Mouse (Mus musculus) megakaryocyte, embryonic 14.5 days (primary cell): ENCODE results near the gene Khdrbs2. TPM values are rescaled to one million over a fixed set of nuclear protein-coding genes. Genes with fewer than 3 reads are reported as not detected.
"Not testable (repeated sequence)": the region's sequence is repeated elsewhere in the genome, so short reads cannot be mapped to it uniquely, and the experiment has no call there.

ENCODE experiments used
- H3K27me3 ChIP-seq: replicated peaks from 2 replicates; pipeline ENCODE3; 2012; ENCODE audit warnings: inconsistent platforms
- H3K36me3 ChIP-seq: replicated peaks from 2 replicates; pipeline ENCODE3; 2012; ENCODE audit warnings: low read length, inconsistent platforms, mixed read lengths
- H3K4me1 ChIP-seq: 2 replicates; pipeline ENCODE4 v1.6.1; 2012; ENCODE audit warnings: inconsistent platforms
- H3K4me3 ChIP-seq: replicated peaks from 2 replicates; pipeline ENCODE3; 2012; ENCODE audit warnings: moderate library complexity, mild to moderate bottlenecking, inconsistent platforms
- H3K9me3 ChIP-seq: 2 replicates; pipeline ENCODE4 v1.6.1; 2012; ENCODE audit warnings: inconsistent platforms
- FLI1 ChIP-seq: IDR thresholded peaks from 2 replicates; pipeline ENCODE4 v1.6.1; 2012; ENCODE audit warnings: low read length, inconsistent platforms, mixed read lengths
- GATA1 ChIP-seq: IDR thresholded peaks from 3 replicates; pipeline ENCODE4 v1.6.1; 2012; ENCODE audit warnings: mixed read lengths, low read length, inconsistent platforms, borderline replicate concordance
- polyA plus RNA-seq: library from polyadenylated mRNA; stranded (reverse); fragments of >175 nt; gene quantifications from 2 replicates; pipeline ENCODE4 v1.2.3, GENCODE M21; 2012; ENCODE audit warnings: low replicate concordance; ENCODE audit not compliant: insufficient read depth

Khdrbs2 gene
- polyA plus RNA-seq, 1 experiment = not detected

DNA sequence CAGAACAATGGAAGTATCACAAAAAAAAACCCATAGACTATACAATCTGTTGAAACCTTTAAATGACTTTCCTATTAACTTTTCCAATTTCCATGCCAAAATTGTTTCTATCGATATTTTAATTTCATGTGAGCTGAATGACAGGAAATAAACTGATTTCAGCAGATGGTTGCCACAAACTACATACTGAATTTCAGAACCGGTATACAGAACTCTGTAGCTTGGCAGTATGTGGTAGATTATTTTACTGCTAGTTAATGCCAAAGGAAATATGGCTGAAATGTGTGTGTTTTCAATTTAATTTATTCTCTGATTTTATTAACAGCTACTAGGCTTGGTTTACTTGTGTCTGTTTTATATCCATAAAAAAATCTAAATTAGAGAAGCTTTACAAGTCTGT is 260.6 kb downstream of the Khdrbs2 start:
- no peak for TF ChIP-seq FLI1
- no peak for TF ChIP-seq GATA1
- Histone ChIP-seq H3K36me3 (no peaks in the 10 kb centered on the region), H3K9me3 (no peaks in the 10 kb centered on the region), H3K4me1 (no peaks in the 10 kb centered on the region), H3K27me3 (no peaks in the 10 kb centered on the region), H3K4me3 (no peak overlapping the region)

DNA sequence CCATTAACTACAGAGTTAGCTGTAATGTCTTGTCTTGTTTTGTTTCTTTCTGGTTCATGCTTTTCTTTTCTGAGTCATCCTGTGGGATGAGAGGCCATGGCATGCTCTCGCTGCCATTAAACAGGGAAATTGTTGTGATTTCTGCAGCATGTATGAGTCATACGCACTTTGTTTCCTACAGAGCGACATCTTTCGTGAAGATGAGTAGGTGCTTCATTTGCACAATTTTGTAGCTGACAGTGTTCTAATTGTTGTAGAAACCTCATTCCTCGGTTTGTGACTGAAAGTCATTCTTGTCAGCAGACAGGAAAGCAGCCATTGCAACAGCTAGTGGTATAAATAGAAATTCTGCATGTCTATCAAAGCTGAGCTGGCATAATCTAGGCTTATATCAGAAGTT is 271.4 kb downstream of the Khdrbs2 start:
- H3K4me1 ChIP-seq = no peaks in the 10 kb centered on the region
- H3K4me3 ChIP-seq = no peak overlapping the region
- TF ChIP-seq FLI1 (no peak), GATA1 (no peak)
- H3K9me3 ChIP-seq = no peaks in the 10 kb centered on the region
- no peaks in the 10 kb centered on the region for H3K36me3 ChIP-seq
- H3K27me3 ChIP-seq = no peaks in the 10 kb centered on the region

DNA sequence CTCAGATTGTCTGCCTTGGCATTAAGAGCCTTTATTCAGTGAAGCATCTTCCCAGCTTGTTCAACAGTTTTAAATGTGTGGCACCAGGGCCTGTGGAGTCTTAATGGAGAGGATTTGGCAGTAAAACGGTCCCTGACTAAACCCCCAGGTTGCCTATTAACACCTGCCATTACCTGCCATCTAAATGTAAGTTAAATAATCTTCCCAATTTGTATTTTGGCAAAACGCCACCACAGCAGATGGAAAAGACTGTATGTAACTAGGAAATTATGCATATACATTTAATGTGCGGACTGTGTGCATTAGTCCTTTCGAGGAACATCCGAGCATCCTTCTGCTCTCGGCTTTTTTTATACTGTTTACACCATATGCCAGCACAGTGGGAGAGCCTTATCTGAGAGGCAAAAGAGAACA is 290.6 kb downstream of the Khdrbs2 start:
- TF ChIP-seq GATA1 = no peak
- Histone ChIP-seq H3K9me3 (peaks cover 3% of the 10 kb centered on the region; the same call in 1 of the 2 replicates), H3K27me3 (no peaks in the 10 kb centered on the region), H3K4me3 (no peak overlapping the region), H3K36me3 (no peaks in the 10 kb centered on the region), H3K4me1 (no peaks in the 10 kb centered on the region)

DNA sequence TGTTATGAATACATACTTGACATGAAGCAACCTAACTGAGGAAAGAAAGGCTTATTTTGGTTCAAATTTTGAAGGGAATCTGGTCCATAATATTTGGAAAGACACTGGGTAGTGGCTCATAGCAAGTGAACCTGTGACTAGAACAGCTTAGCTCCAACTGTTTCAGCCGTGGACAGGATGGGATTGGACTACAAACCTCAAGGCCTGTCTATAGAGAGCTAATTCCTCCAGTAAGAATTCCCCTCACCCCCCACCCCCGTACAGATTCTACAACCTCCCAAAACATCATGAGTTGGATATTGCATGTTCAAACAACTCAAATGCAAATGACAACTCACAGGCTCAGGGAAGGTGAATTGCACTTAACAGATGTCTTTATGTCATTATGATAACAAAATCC is 298.5 kb downstream of the Khdrbs2 start:
- H3K36me3 ChIP-seq = no peaks in the 10 kb centered on the region
- H3K4me1 ChIP-seq = no peaks in the 10 kb centered on the region
- no peaks in the 10 kb centered on the region for H3K27me3 ChIP-seq
- H3K4me3 ChIP-seq = no peak overlapping the region
- no peaks in the 10 kb centered on the region for H3K9me3 ChIP-seq
- TF ChIP-seq FLI1 = no peak
- TF ChIP-seq GATA1 = no peak

DNA sequence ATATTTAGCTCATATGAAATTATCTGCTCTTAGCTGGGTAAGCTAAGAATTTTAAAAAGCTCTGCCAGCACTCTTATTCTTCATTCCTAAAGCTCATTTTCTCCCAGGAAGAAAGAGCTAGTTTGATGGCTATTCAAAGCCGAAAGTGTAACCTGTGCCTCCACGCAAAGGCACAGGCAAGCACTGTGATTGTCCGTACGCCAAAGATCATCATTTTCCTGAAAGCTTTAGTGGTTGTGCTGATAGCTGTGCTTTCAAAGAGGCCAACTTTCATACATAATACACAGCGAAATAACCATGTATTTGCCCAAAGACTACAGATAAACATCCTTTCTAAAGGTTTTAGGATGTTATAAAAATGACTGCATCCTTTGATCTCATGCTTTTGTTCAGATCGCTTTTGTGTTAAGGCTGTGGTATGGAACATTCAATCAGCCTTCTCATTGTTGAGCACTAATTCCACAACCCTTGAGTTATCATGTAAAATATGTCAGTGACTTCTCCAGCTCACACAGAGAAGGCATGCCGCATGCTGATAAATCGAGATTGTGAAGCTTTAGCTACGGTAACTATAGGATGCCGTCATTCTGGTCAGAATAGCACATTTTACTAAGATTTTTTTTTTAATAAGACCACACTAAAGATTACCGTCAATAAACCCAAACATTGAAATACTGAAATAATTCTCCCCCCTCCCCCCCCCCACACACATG is 299.1 kb downstream of the Khdrbs2 start:
- H3K9me3 ChIP-seq = no peaks in the 10 kb centered on the region
- H3K36me3 ChIP-seq = no peaks in the 10 kb centered on the region
- no peak overlapping the region for H3K4me3 ChIP-seq
- TF ChIP-seq GATA1 (no peak), FLI1 (no peak)
- H3K27me3 ChIP-seq = no peaks in the 10 kb centered on the region
- no peaks in the 10 kb centered on the region for H3K4me1 ChIP-seq

DNA sequence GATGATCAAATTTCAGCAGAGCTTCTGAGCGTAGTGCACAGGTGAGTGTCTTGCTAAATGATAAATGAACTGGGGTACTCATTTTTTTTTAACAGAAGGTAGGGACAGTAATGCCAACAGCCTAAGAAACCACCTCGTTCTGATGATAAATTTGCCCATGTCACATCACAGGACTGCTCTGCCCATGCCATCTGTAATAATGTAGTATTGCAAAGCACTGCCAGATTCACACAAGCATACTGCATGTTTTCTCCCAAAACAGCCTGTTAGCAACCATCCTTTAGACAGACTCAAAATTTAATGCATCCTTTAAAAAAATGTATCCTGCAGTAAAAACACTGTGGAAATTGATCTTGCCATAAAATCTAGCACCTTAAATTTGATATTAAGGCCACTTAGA is 315.4 kb downstream of the Khdrbs2 start:
- Histone ChIP-seq H3K36me3 (no peaks in the 10 kb centered on the region), H3K9me3 (no peaks in the 10 kb centered on the region), H3K4me3 (no peak overlapping the region), H3K27me3 (no peaks in the 10 kb centered on the region), H3K4me1 (no peaks in the 10 kb centered on the region)
- TF ChIP-seq FLI1 (no peak), GATA1 (no peak)

DNA sequence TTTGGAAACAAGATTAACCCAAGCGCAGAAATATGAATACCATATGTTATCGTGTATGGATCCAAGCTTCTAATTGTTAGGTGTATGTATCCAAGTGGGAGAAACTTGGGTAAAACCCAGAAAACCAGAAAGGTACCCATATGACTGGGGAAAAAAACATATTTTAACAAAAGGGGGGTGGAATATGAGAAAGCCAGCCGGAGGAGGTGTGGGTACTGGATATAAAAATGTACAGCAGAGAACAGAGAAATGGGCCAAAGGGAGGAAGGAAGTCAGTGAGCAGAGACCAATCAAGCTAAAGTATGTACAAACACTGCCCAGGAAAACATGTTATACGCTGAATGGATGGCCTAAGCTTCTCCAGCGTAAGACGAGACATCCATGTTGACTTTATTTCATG is 330.9 kb downstream of the Khdrbs2 start:
- no peaks in the 10 kb centered on the region for H3K36me3 ChIP-seq
- H3K4me3 ChIP-seq = no peak overlapping the region
- no peaks in the 10 kb centered on the region for H3K27me3 ChIP-seq
- H3K9me3 ChIP-seq = peaks cover 3% of the 10 kb centered on the region; the same call in 1 of the 2 replicates
- H3K4me1 ChIP-seq = no peaks in the 10 kb centered on the region
- TF ChIP-seq FLI1 = no peak
- TF ChIP-seq GATA1 = no peak

DNA sequence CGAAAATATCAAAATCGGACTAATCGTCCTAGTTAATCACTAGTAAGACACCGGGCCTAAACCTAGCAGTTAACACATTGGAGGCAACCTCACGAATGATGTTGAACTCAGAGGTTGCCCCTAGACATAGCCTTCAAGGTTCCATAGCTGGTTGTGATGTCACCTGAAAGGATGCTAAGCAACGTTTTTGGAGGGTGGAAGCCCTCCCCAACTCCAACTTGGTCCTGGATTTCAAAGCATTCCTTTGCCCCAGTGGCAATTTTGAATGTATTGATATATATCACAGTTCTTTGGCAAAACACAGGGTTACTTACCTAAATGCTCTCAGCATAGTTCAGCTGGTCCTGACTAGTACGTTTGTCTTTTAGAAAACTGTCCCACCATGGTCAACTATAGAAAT is 374.7 kb downstream of the Khdrbs2 start, which contains the start of gene Gm5415:
Gene Gm5415, minus strand, starts transcription at position 101 of the 400 bp plus-strand sequence.
- not testable (repeated sequence) for H3K9me3 ChIP-seq, H3K27me3 ChIP-seq, H3K4me3 ChIP-seq, H3K4me1 ChIP-seq, H3K36me3 ChIP-seq

DNA sequence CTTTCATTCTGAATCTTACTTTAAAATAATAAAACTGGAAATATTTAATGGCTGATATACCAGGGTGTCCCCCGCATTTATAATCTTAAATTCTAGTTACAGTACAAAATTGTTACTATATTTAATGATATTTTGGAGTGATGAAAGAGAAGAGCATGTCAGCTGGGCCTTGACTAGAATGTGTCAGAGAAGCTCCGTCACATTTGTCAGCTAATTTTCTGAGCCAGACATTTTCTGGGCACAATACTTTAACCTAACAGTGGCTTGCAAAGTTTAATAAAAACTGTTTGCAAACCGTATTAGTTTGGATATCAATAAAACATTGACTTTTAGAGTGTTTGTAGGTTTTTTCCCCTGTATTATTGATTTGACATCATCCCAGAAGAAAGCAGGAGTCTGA is 380.9 kb downstream of the Khdrbs2 start:
- H3K4me3 ChIP-seq = no peak overlapping the region
- no peaks in the 10 kb centered on the region for H3K27me3 ChIP-seq
- no peaks in the 10 kb centered on the region for H3K4me1 ChIP-seq
- H3K36me3 ChIP-seq = no peaks in the 10 kb centered on the region
- H3K9me3 ChIP-seq = no peaks in the 10 kb centered on the region
- TF ChIP-seq GATA1 (no peak), FLI1 (no peak)

DNA sequence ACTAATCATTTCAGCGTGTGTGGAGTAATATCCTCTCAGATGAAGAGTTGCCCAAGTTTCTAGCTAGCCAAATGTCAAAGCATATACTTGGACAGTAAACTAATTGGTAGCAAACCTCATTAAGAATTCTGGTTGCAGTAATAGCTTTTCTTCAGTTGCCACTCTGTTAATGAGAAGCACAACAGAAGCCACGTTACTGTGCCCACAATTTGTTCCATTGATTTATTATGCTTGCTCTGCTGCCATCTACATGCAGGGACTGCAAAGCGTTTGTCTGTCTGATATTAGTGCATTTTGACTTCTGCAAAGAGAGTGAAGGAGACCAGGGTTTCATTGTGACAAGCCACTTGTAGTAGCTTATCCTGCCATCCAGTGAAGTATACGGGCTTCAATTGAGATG is 381.4 kb downstream of the Khdrbs2 start:
- TF ChIP-seq FLI1 = no peak
- TF ChIP-seq GATA1 = no peak
- H3K27me3 ChIP-seq = no peaks in the 10 kb centered on the region
- H3K4me3 ChIP-seq = no peak overlapping the region
- no peaks in the 10 kb centered on the region for H3K36me3 ChIP-seq
- H3K4me1 ChIP-seq = no peaks in the 10 kb centered on the region
- H3K9me3 ChIP-seq = no peaks in the 10 kb centered on the region

DNA sequence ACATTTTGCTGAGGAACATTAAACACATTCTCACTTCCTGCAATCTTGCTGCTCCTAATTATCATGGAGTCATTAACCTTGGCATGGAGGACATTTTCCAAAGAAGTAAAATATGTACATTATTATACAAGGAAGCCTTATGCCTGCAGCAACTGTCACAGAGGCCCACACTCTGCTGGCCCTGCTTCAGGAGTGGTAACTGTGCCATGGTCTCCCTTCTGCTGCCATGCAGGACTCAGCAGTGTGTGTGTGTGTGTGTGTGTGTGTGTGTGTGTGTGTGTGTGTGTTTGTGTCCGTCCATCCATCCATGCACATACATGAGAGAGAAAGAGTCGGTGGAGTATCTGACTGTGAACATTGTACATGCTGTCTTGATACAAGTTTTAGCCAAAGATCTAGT is 396.4 kb downstream of the Khdrbs2 start:
- TF ChIP-seq FLI1 = no peak
- no peak for TF ChIP-seq GATA1
- no peaks in the 10 kb centered on the region for H3K36me3 ChIP-seq

More for the DNA sequence above, 396.4 kb downstream of the Khdrbs2 start:
- H3K4me3 ChIP-seq = no peak overlapping the region
- no peaks in the 10 kb centered on the region for H3K4me1 ChIP-seq
- H3K27me3 ChIP-seq = no peaks in the 10 kb centered on the region
- no peaks in the 10 kb centered on the region for H3K9me3 ChIP-seq
